Mouse (Mus musculus) hindbrain, embryonic 16.5 days (tissue): ENCODE measurements around the gene Dus1l. TPM values are rescaled to one million over a fixed set of nuclear protein-coding genes. Genes with fewer than 3 reads are reported as not detected.
"Not testable (repeated sequence)": the region's sequence is repeated elsewhere in the genome, so short reads cannot be mapped to it uniquely, and the experiment has no call there.

Experiments used
- ATAC-seq: fragments of 200-750 bp; cut with Nextera tagmentation; 2 replicates; pipeline ENCODE4 v1.8.0; 2017; ENCODE audit warnings: moderate TSS enrichment, moderate library complexity
- H3K27ac ChIP-seq: fragments of 300-500 bp; sonication (generic); 2 replicates; pipeline ENCODE4 v1.5.1; 2014; ENCODE audit warnings: low read depth, mild to moderate bottlenecking, control low read depth, low read length, moderate library complexity
- H3K27me3 ChIP-seq: fragments of 300-500 bp; sonication (generic); replicated peaks from 2 replicates; pipeline ENCODE4 v1.6.1; 2014; ENCODE audit warnings: low read length; ENCODE audit not compliant: control insufficient read depth, insufficient read depth
- H3K36me3 ChIP-seq: fragments of 300-500 bp; sonication (generic); 2 replicates; pipeline ENCODE4 v1.6.1; 2014; ENCODE audit warnings: mild to moderate bottlenecking, low read length, moderate library complexity, mixed read lengths; ENCODE audit not compliant: control insufficient read depth, insufficient read depth
- H3K4me1 ChIP-seq: fragments of 300-500 bp; sonication (generic); 2 replicates; pipeline ENCODE4 v1.6.1; 2014; ENCODE audit warnings: low read depth, low read length; ENCODE audit not compliant: control insufficient read depth, insufficient read depth
- H3K4me2 ChIP-seq: fragments of 300-500 bp; sonication (generic); 2 replicates; pipeline ENCODE4 v1.6.1; 2014; ENCODE audit warnings: mild to moderate bottlenecking, low read length, control low read depth, moderate library complexity
- H3K4me3 ChIP-seq: fragments of 300-500 bp; sonication (generic); 2 replicates; pipeline ENCODE4 v1.5.1; 2014; ENCODE audit warnings: mild to moderate bottlenecking, low read length, control low read depth, moderate library complexity
- H3K9ac ChIP-seq: fragments of 300-500 bp; sonication (generic); 2 replicates; pipeline ENCODE4 v1.6.1; 2014; ENCODE audit warnings: low read depth, mild to moderate bottlenecking, control low read depth, low read length, moderate library complexity
- H3K9me3 ChIP-seq: fragments of 300-500 bp; sonication (generic); 2 replicates; pipeline ENCODE4 v1.6.1; 2014; ENCODE audit warnings: mild to moderate bottlenecking, low read length, moderate library complexity; ENCODE audit not compliant: control insufficient read depth
- WGBS: fragments of 180-500 bp; shearing (Covaris S2); extraction: QIAGEN DNeasy Blood & Tissue Kit; methylation state at CpG from one replicate; pipeline ENCODE4 v1.1.7; 2014; 5-methylcytosine and 5-hydroxymethylcytosine counted together
- polyA plus RNA-seq: library from polyadenylated mRNA; unstranded; fragments of >200 nt; fragmentation: Nextera tagmentation; extraction: Ambion mirVana; gene quantifications from 2 replicates; pipeline ENCODE4 v1.2.1, GENCODE M21; 2015

The Dus1l gene
- polyA plus RNA-seq, 1 experiment from 2014 or later = 48.5 TPM

DNA sequence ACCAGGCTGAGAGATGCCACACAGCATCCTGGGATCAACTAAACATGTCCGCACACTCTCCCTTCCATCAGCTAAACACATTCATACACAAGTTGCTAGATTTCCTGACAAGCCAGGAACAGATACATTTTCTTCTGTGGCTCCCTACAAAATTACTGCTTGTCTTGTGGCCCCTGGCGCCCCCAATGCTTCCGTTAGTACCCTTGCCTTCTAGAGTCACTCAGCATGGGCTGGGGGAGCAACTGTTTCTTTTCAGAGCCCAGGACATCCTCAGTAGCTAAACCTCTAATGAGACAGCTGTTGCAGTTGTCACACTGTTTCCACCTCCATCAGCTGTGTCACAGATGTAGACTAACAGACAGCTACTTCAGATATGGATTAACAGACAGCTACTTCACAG lies 23.5 kb downstream of the Dus1l start:
- H3K36me3 ChIP-seq = no peaks in the 10 kb centered on the region
- 0 out of 2 replicates have a peak, but pooled peaks cover 2% of the 10 kb centered on the region for H3K4me1 ChIP-seq
- H3K4me3 ChIP-seq = no peak overlapping the region
- ATAC-seq = no peak
- H3K9me3 ChIP-seq = no peaks in the 10 kb centered on the region
- no peak overlapping the region for H3K9ac ChIP-seq
- no peaks in the 10 kb centered on the region for H3K27me3 ChIP-seq
- no peak overlapping the region for H3K4me2 ChIP-seq
- 69% methylated on average over 3 of the region's 3 CpGs for WGBS
- H3K27ac ChIP-seq = no peak overlapping the region

DNA sequence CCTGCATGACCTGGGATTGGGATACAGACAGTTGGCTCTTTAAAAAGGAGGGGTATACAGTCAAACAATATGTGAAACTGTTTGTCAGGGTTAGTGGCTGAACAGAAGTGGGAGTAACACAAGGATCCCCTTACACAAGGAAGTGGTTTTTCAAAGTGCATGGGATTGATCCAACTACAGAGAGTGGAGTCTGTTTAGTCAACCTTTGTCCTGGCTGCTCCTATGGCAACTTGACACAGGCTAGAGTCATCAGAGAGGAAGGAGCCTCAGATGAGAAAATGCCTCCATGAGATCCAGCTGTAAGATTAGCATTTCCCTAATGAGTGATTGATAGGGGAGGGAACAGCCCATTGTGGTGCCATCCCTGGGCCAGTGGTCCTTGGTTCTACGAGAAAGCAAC lies 28.0 kb downstream of the Dus1l start:
- no peaks in the 10 kb centered on the region for H3K9me3 ChIP-seq
- 50% methylated on average over 1 of the region's 1 CpGs for WGBS
- ATAC-seq = no peak
- H3K9ac ChIP-seq = no peak overlapping the region
- no peaks in the 10 kb centered on the region for H3K36me3 ChIP-seq
- H3K27ac ChIP-seq = no peak overlapping the region
- no peak overlapping the region for H3K4me2 ChIP-seq
- no peak overlapping the region for H3K4me3 ChIP-seq
- no peaks in the 10 kb centered on the region for H3K4me1 ChIP-seq
- H3K27me3 ChIP-seq = no peaks in the 10 kb centered on the region; the same call in 1 of the 2 replicates

DNA sequence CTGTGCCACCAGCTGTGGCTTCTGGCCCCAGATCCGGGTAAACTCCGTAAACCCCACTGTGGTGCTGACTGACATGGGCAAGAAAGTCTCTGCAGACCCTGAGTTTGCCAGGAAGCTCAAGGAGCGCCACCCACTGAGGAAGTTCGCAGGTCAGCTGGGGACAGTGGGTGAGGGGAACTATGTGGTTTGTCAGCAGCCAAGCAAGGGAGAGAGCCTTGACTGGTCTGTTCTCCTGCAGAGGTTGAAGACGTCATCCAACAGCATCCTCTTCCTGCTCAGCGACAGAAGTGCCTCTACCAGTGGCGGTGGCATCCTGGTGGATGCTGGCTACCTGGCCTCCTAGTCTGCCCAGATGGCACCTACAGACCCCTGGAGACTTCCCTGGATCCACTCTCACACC lies 29.2 kb downstream of the Dus1l start:
- WGBS = 73% methylated on average over 3 of the region's 7 CpGs
- H3K9me3 ChIP-seq, H3K27ac ChIP-seq, H3K4me3 ChIP-seq, ATAC-seq, H3K4me1 ChIP-seq, H3K4me2 ChIP-seq, H3K36me3 ChIP-seq, H3K27me3 ChIP-seq, H3K9ac ChIP-seq: not testable (repeated sequence)

DNA sequence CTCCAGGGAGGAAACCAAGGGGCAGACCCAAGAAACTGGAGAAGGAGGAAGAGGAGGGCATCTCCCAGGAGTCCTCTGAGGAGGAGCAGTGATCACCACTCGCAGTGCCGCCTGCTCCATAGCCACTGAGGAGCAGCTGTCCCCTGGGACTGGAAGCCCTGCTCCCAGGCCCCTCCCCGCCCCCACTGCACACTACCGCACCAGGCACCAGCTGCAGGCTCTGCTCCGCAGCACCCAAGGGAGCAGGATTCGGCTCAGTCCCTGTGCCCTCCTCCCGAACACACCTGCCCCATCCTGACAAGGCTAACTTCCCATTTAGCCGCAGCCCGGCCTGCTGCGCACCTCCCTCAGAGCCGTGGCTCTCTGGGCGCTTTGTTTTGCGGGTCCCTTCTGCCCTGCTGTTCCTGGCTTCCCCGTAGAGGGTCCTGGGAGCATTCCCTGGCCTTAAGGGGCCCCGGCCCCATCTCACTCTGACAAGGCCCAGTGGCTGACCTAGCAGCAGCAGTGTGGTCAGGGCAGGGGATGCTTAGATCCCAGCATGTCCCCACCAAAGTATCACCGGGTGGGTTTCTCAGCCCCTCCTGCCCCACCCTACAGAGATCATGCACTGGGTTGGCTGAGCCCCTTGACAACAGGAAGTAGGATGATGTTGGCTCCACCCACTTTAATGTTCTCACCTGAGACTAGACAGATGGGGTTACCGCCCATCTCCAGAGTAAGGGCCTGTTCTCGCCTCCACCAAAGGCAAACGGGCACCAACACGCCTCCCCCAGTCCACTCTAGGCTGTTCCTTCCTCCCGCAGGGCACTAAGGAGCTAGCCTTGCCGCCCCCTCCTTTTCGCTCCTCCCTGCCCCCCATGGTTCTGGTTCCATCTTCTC lies 32.8 kb downstream of the Dus1l start:
- H3K4me1 ChIP-seq, H3K27me3 ChIP-seq, H3K9ac ChIP-seq, H3K4me3 ChIP-seq, H3K27ac ChIP-seq, H3K36me3 ChIP-seq, H3K9me3 ChIP-seq, H3K4me2 ChIP-seq: not testable (repeated sequence)
- WGBS = 5% methylated on average over 6 of the region's 23 CpGs
- ATAC-seq = peak; percentile 34

DNA sequence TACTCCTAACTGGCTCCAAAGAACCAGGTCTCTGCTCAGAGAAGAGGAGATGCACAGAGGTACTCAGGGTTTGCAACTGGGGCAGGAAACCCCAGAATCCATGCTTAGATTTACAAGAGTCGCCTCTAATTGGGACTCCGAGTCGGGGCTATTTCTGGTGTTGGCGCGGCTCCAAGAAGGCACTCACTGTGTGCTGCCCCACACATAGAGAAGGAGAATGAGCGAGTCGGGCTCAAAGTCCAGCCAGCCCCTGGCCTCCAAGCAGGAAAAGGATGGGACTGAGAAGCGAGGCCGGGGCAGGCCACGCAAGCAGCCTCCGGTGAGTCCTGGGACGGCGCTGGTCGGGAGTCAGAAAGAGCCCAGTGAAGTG lies 33.5 kb downstream of the Dus1l start, which contains the start of gene Hmga1b:
Gene Hmga1b (plus strand): TSS at position 123 of the 370 bp plus-strand sequence.
- WGBS = 18% methylated on average over 14 of the region's 14 CpGs
- not testable (repeated sequence) for ATAC-seq, H3K4me2 ChIP-seq

DNA sequence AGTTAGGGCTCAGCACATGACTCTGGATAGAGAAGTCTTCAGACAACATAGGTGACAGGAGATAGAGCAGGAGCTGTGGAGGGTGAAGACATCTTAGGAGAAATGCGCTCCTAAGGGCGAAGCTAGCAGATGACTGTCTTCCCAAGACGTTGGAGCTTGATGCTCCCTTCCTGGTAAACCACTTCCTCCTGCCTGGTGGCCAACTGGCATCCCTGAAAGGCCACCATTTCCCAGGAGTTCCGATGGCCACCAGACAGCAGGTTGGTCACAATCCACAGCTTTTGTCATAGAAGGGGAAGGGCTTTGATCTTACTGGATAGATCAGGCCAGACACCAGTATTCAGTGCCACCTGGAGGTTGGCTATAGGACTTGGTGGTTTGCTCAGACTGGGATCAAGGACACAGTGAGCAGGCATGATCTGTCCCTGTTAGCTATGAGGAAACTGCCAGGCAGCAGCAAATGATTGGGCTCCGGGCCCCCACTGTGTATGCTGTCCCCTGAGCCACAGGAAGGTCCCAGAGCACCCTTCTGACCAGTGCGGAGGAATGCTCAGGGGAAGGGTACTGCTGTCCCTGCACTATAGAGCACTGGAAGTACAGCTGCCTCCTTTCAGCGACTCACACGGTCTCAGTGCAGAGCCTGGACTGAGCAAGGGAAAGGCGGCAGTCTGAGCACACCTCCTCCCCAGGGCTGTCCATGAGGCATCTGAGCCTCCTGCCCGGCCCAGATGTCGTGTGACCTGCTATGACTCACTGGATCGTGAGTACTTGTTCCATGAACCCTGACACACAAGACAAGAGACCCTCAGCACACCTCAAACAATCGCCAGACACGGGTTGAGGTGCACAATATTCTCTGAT lies 34.2 kb downstream of the Dus1l start:
- Histone ChIP-seq H3K9me3 (peaks cover 12% of the 10 kb centered on the region), H3K27me3 (no peaks in the 10 kb centered on the region; the same call in none of the 2 replicates)
- WGBS = 75% methylated on average over 14 of the region's 14 CpGs

More for the DNA sequence above, 33.5 kb downstream of the Dus1l start, which contains the start of gene Hmga1b:
- not testable (repeated sequence) for H3K4me3 ChIP-seq, H3K4me1 ChIP-seq, H3K27ac ChIP-seq, H3K27me3 ChIP-seq, H3K9ac ChIP-seq, H3K36me3 ChIP-seq
- peaks cover 11% of the 10 kb centered on the region for H3K9me3 ChIP-seq

DNA sequence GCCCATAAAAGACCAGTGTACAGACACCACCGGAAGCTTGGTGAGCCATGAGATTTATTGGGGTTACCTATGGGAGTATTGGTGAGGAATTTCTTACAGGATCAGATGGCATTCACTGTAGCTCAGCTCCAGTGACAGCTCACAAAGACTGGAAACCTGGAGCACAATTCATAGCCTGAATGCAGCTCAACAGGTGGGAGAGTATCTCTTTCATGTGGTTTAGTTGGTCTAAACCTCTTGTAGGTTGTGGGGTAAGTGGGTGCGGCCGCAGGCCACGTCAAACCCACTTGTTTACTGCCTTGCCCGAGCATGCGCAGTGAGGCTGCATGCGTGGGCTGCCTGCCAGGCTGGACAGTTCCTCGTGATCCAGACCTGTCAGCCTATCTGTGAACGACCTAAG lies 36.0 kb downstream of the Dus1l start:
- H3K4me3 ChIP-seq = no peak overlapping the region
- no peaks in the 10 kb centered on the region for H3K36me3 ChIP-seq
- H3K9me3 ChIP-seq = peaks cover 12% of the 10 kb centered on the region
- no peak overlapping the region for H3K4me2 ChIP-seq
- no peaks in the 10 kb centered on the region; the same call in none of the 2 replicates for H3K27me3 ChIP-seq
- WGBS = 90% methylated on average over 9 of the region's 9 CpGs
- no peak for ATAC-seq
- no peaks in the 10 kb centered on the region for H3K4me1 ChIP-seq
- H3K27ac ChIP-seq = no peak overlapping the region
- no peak overlapping the region for H3K9ac ChIP-seq

More for the DNA sequence above, 34.2 kb downstream of the Dus1l start:
- Histone ChIP-seq H3K36me3 (no peaks in the 10 kb centered on the region), H3K9ac (no peak overlapping the region), H3K4me1 (no peaks in the 10 kb centered on the region), H3K27ac (no peak overlapping the region), H3K4me2 (no peak overlapping the region), H3K4me3 (no peak overlapping the region)
- no peak for ATAC-seq

DNA sequence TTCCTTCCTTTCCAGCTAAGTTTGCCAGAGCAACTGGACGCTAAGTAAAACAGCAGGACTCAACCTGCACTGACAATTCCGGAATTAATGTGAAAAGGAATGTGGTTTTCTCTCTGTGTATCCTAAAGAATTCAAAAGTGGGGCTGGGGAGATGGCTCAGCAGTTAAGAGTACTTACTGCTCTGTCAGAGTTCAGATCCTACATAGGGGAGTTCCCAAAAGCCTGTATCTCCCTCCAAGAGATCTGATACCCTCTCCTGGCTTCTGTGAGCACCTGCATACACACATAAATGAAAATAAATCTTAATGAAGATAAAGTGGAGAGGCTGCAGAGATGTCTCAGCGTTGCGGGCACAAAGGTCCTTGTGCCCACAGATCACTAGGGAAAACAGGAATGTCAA lies 44.6 kb downstream of the Dus1l start:
- Histone ChIP-seq H3K9ac (no peak overlapping the region), H3K4me3 (no peak overlapping the region), H3K27me3 (no peaks in the 10 kb centered on the region), H3K4me1 (no peaks in the 10 kb centered on the region), H3K9me3 (no peaks in the 10 kb centered on the region), H3K36me3 (no peaks in the 10 kb centered on the region), H3K27ac (no peak overlapping the region), H3K4me2 (no peak overlapping the region)
- WGBS = 75% methylated on average over 4 of the region's 4 CpGs
- ATAC-seq = no peak

DNA sequence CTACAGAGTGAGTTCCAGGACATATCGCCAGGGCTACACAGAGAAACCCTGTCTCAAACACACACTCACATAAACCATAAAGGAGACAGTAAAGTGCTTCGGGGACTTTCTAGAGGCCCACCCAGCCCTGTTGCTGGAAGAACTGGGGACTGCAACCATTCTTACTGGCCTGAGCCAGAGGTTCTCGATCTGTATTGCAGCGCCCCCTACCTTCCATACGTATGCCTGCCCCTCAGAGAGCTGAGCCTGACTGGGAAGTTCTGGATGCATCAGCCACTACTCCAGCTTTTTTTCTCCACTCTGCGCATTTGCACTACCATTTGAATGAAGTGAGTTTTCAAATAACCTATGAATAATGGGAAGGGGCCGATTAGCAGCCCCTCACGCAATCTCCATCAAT lies 46.8 kb downstream of the Dus1l start:
- Histone ChIP-seq H3K9me3 (no peaks in the 10 kb centered on the region), H3K27me3 (no peaks in the 10 kb centered on the region), H3K4me3 (no peak overlapping the region), H3K27ac (no peak overlapping the region), H3K9ac (no peak overlapping the region), H3K4me2 (no peak overlapping the region), H3K36me3 (no peaks in the 10 kb centered on the region), H3K4me1 (no peaks in the 10 kb centered on the region)
- 61% methylated on average over 8 of the region's 8 CpGs for WGBS
- no peak for ATAC-seq
